In the genomic region with DNA sequence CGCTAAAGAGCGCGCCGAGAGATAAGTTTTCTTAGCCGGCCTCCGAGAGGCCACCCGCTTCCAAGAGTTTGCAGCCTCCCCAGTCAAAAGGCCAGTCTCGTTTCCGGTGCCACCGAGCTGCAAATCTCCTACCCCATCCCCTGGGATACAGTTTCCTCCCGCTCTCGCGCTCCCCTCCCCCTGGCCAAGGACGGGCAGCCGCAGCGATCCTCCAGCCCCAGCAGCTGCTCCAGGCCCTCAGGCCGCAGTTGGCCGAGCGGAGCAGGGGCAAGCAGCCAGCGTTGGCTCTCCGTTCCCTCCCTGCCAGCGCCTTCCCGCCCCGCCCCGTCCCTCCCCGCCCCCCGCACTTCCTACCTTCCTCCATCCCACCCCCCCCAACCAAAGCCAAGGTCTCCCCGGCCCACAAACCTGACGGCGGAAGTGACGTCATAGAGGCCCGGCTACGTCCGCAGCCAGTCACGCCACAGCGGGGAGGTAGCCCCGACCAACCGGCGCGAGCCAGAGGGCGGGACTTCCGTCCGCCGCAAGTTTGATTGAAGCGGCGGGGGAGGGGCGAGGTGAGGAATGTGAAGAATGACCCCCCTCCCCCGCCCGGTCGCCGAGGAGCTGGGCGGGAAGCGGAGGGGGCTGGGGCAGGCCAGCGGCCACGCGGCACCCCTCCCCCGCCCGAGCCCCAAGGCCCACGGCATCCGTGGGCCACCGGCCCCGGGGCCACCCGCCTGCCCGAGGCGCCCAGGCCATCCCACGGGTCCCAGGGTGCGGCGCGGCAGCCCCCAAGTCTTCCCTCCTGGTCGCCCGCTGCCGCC, we compare ENCODE assay signal across 8 mouse cellular contexts. TPM values are rescaled to one million over a fixed set of nuclear protein-coding genes. Genes with fewer than 3 reads are reported as not detected.
A peak's percentile ranks its signal among the peaks of the same experiment; 100 is the strongest.
DNase-seq lines count a peak whose midpoint lies in the region; ATAC-seq lines count a peak whose summit lies in the region.

No protein-coding gene starts in this region.

- H3K9me3 ChIP-seq in hindbrain, embryonic 15.5 days = no peaks in the 10 kb centered on the region

- ATAC-seq in hindbrain, embryonic 15.5 days (ENCODE audit: low FRiP score, low read depth) = peak; percentile 86

- H3K4me2 ChIP-seq in hindbrain, embryonic 15.5 days = peak overlapping the region; percentile 81

- peak overlapping the region; percentile 97 for H3K4me3 ChIP-seq in hindbrain, embryonic 15.5 days

- H3K9ac ChIP-seq in hindbrain, embryonic 15.5 days = peak overlapping the region; percentile 99

- no peaks in the 10 kb centered on the region for H3K27me3 ChIP-seq in hindbrain, embryonic 15.5 days

- H3K27ac ChIP-seq in hindbrain, embryonic 15.5 days (replicated peaks) = peak overlapping the region; percentile 100

- H3K4me1 ChIP-seq in hindbrain, embryonic 15.5 days (replicated peaks) = peaks cover 36% of the 10 kb centered on the region

- peak; percentile 97 for DNase-seq in T-cell, adult 2 months (ENCODE audit: low spot score)
- DNase-seq in cerebellum, postnatal 36 days = peak; percentile 97 to 99
- peak; percentile 92 to 93 for DNase-seq in frontal cortex, postnatal 36 days (ENCODE audit: low spot score in 2 of 2)
- DNase-seq in left cerebral cortex, adult 11 months (ENCODE audit: low spot score) = peak; percentile 91
- peak; percentile 98 to 99 for DNase-seq in lung, postnatal 4 days
- DNase-seq in retina, postnatal 7 days (ENCODE audit: low read depth, low spot score) = peak; percentile 99
- DNase-seq in urinary bladder, adult 2 months (ENCODE audit: low spot score) = peak; percentile 84

- under 1% methylated on average over 37 of the region's 72 CpGs for WGBS in hindbrain, embryonic 15.5 days

- H3K36me3 ChIP-seq in hindbrain, embryonic 15.5 days = no peaks in the 10 kb centered on the region

RNA-seq across cellular contexts. Expression of gene A830005F24Rik, which starts 32.3 kb away (rescaled TPM):
- polyA plus RNA-seq in hindbrain, embryonic 15.5 days (2015; fragmentation: Nextera tagmentation; extraction: Ambion mirVana) = 2.8 and 3.3 TPM in 2 replicates
- 0.22 and 0.25 TPM in 2 replicates for polyA plus RNA-seq in urinary bladder, adult 2 months (2012; rRNA removed)

RNA-seq across cellular contexts. Expression of gene Zfp169, which starts 32.4 kb away (rescaled TPM):
- 4.4 and 5.6 TPM in 2 replicates for polyA plus RNA-seq in hindbrain, embryonic 15.5 days (2015; fragmentation: Nextera tagmentation; extraction: Ambion mirVana)
- 7.5 and 9.8 TPM in 2 replicates for polyA plus RNA-seq in urinary bladder, adult 2 months (2012; rRNA removed)

Comparison
In these comparisons a context has a peak if more than half of its experiments do, and no peak if none do; other contexts are left out.
1. Peak in every context shown above with its lines: DNase-seq, ATAC-seq, H3K4me3 ChIP-seq and H3K27ac ChIP-seq.